Mouse (Mus musculus): Measurements from ENCODE around the gene Lhfpl2.
"Not testable (repeated sequence)": the region's sequence is repeated elsewhere in the genome, so short reads cannot be mapped to it uniquely, and the experiment has no call there.

Gene Lhfpl2

DNA sequence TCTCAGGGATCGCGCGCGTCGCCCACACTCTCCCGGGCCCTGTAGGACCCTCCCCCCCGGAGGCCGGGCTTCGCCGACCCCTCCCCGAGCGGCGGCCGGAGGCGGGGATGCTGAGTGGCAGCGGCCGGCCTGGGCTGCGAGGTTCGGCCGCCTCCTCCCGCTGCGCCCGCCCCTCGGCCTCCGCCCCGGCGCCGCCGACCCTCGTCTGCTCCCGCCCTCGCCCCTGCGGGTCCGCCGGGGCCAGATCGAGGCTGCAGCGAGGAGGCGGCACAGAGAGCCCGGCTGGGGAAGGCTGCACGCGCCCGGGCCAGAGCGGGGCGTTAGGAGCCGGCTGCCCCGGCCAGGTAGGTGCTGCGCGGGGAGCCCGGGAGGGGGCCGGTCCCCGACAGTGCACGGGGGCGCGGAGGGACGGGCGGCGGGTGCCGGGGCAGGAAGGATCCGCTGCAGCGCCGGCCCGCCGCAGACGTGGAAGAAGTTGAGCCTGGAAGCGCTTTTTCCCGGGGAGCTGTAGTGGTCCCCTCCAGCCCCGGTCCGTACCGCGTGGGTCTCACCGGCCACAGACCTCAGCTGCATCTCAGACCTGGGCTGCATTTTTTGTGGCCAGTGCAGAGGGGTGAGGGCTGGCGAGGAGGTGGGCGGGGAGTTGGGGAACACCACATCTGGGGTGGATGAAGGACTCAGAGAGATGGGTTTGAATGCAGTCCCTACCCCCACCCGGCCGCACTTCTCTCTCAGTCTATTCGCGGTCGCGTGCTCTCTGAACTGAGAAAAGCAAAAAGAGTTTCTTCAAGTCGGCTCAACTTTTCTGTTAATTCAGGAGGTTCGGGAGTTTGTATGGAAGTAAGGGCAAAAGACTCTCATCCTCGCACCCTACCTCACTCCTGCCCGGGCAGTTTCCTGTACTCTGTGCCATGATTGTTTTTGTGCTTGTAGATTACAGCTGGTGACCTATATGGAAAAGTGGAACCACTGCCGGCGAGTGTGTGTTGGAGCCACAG is at the start of gene Lhfpl2:
Lhfpl2 (plus strand) TSS at position 234 of the 998 bp plus-strand sequence.
- DNase-seq (ENCODE audit: low spot score) = peak; percentile 58

DNA sequence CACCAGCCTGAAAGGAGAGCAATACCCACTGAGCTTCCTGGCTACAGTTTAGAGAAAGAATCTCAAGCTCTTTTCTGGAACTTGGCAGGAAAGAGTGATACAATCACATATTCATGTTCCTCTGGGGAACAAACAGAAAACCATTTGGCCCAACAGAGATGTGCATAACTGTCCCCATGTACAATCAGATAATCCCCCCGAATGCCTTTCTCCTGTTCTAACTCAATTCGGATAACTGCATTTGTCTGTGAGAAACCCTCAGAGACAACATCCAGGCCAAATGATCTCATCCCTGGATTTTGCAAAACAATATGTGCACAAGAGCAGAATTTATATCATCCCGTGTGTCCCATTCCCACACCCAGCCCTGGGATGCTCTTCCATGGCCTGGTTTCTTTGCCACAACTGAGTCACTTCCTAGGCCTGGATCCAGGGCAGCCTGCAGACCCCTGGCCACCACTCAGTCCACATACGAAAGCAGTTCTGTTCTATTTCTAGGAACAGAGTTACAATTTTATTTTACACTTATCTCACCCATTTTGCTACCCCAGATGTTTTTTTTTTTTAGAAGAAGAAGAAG is 45.5 kb upstream of the Lhfpl2 start:
- DNase-seq (ENCODE audit: low spot score) = no peak

DNA sequence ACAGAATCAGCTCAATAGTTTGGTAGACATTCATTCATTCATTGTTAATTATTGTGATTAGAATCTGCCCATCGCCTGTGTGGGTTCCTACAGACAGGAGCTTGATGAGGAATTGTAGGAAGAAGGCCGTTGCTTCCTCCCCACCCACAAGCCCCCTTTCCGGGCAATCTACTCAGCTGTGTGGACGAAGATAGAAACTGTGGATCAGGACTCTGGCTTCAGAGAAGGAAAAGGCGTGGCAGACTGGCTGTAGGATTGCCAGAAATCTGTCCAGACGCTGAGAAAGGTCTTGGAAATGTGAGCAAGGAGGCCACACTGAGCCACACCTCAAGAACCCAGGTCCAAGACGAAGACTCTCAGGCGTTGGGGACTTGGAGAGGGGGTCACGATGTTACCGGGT is 43.6 kb upstream of the Lhfpl2 start:
- no peak for DNase-seq (ENCODE audit: low spot score)

DNA sequence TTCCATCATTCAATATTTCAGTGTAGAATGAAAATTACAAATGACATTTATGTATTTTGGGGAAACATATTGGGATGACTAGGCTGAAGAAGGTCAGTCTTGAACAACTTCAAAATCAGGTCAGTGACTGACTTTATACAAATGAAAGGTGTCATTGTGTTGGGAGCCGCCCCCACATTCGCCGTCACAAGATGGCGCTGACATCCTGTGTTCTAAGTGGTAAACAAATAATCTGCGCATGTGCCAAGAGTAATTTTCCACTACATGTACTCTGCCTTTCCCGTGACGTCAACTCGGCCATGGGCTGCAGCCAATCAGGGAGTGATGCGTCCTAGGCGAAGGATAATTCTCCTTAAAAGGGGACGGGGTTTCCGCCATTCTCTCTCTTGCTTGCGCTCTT is 33.0 kb upstream of the Lhfpl2 start:
- DNase-seq (ENCODE audit: low spot score) = not testable (repeated sequence)

DNA sequence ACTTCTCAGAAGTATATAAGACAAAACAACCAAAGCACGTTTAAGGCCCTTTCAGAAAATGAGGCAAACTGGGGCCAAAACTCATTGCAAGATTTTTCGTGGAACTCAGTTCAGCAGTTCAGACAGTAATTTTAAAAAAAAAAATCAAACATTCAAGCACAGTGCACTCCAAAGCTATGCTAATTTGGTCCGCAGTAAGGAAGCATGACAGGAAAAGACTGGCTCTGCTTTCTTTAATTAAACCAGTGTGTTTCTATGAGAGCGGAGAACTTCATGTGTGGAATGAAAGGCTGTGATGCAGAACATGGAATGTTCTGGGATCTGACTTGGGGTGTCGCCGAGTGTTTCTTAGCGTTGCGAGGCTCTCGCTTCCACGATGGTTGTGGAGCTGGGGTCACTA is 28.4 kb upstream of the Lhfpl2 start:
- no peak for DNase-seq (ENCODE audit: low spot score)

DNA sequence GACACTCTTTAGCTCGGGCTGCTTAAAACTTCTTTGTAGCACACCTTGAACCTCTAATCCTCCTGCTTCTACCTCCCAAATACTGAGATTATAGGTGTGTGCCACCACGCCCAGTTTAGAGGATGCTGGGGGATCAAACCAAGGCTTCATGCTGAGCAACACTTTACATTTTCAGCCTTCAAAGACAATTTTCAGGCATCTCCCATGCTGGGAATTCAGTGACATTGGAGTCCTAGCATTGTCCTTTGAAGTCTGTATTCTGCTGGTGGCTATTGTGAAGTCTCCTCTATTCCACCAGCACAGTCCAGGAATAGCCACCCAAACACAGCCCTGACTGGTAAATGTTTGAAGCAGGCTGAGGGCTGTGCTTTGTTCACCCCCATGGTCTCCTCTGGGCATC is 27.0 kb upstream of the Lhfpl2 start:
- DNase-seq (ENCODE audit: low spot score) = no peak

DNA sequence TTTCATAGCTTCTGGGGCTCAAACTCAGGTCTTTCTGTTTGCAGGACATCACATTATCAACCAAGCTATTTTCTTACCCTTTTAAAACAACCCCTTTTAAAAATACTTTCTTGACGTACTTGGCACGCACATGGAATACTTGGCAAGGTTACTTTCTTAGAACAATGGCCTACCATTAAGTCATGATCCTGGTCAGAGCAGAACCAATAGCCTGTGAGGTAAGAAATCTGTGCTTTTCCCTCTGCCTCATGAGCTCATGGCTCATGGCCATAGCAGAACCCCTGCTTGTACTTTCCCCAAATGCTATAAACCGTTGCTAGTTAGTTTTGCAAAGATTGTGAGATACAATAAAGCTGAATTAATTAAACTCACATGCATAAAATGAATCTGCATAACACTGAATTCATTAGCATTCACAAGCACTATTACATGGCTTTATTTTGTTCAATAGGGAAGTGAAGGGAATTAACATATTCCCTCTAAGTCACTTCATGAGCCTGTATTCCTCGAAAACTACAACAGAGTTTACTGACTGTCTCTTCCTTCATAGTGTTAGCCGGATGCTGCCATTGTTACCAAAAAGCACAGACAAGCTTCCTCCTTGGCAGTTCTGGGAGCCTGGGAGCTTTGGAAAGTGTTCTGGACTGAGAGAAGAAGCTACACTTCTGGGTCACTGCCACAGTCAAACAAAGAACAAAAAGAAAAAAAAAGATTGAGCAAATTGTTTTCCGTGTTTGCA is 20.1 kb upstream of the Lhfpl2 start:
- no peak for DNase-seq (ENCODE audit: low spot score)

DNA sequence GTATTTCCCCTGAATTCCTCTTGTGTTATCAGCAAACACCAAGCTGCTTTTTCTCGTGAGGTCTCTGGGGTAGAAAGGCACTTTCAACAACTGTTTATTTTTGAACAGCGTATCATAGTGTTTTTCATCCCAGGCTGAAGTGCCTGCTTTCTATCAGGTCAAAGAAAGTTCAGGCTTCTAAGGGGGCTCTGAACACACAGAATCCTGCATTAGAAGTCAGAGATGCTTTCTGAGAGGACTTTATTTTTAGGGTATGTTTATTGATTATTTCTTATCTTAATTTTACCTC is 19.6 kb upstream of the Lhfpl2 start:
- DNase-seq (ENCODE audit: low spot score) = no peak

DNA sequence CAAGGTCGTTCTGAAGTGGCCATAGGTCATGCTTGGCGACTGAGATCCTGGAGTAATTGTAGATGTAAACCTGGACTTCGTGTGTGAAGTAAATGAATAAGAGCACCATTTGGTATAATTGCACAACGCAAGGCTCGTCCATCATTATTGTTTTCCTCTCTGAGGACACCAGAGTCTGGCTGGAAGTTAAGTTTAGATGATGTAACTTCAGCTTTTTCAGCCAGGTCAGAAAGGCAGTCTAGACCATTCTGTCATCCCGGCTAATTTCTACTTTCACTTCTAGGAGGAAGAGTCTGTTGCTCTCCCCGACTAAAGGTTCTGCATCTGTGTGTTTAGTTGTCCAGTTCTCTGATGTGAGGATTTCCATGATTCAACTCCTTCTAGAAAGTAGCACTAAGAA is 7.6 kb upstream of the Lhfpl2 start:
- DNase-seq (ENCODE audit: low spot score) = no peak

DNA sequence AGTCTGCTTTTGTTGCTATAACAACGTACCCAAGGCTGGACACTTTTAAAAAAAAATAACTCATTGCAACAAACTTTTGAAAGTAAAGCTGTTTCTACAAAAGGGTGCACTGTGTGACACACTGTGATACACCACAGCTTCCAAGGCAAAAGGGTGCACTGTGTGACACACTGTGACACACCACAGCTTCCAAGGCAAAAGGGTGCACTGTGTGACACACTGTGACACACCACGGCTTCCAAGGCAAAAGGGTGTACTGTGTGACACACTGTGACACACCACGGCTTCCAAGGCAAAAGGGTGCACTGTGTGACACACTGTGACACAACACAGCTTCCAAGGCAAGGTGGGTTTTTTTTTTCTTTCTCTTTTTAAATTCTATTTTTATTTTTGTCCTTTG is 6.8 kb upstream of the Lhfpl2 start:
- no peak for DNase-seq (ENCODE audit: low spot score)

DNA sequence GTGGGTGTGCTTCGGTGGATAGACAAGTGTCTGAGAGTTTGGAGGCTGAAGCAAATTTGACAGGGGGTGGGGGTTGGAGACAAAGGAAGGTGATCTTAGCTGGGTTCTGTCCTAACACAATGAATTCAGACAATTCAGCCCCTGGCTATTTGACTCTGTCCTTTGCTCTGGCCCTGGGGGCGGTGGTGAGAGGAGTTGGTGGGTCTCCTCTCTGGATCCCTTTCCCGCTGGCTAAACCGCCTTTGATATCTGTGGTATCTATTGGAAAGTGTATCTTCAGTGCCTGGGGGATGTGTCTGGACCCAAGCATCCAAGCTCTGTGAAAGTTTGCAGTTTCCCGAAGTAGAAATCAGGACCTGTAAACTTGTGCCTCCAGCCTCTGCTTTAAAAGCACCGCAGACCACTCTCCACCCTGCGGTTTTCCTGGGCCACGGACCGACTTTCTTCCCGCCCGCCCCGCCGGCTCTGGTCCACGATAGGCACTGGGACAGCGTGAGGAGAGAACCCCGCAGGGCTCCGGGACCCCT is 497 bp upstream of the Lhfpl2 start:
- DNase-seq (ENCODE audit: low spot score) = no peak

DNA sequence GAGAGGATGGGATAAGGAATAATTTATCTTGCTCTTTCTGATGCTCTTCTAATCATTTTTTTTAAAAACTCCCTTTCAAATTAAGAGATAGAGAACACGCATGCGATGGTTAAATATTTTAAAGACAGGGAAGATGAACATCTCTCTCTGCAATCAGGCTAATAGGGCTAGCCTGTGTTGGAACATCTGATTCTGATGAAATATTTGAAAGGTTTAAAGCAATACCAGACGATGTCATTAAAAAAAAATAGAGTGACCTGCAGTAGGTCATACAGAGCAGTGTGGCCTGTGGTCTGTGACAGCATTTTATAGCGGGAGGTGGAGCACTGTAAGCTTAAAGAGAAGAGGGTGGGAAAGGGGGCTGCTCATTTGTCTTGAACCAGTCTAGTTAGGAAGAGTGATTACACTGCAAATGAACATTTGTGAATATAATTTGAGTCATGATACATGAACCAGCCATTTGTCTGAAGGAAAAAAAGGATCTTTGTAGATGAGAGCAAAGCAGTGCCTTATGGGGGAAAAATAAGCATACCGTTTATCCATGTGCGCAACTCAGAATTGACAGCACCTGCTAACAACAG is 1.1 kb downstream of the Lhfpl2 start:
- DNase-seq (ENCODE audit: low spot score) = no peak

DNA sequence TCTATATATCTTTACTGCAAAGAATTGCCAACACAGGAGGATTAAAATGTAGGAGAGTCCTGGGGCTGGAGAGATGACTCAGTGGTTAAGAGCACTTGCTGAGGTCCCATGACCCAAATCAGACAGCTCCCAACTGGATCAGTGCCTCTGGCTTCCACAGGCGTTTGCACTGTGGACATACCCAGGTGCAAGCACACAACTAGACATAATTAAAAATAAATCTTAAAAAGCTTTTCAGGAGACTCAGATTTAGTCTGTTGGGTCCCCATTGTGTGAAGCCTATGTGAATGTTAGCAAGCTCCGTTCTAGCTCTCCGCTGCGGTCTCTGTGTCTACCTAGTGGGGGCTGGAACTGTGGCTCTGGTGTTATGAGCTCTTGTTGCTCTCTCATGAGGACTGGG is 1.8 kb downstream of the Lhfpl2 start:
- DNase-seq (ENCODE audit: low spot score) = no peak

DNA sequence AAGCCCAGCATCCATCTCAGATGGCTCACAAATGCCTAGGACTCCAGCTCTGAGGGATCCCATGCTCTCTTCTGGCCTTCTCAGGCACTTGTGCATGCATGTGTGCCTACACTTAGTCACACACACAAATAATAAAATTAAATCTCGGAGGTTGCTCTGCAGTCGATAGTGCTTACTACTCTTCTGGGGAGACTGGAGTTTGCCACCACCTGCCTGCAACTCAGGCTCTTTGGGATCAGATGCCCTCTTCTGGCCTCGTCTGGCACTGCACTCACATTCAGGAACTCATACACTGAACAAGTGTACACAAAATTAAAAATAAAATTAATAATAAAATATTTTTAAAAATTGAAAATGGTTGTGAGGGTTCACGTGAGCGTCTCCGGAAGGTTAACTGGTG is 2.2 kb downstream of the Lhfpl2 start:
- no peak for DNase-seq (ENCODE audit: low spot score)

DNA sequence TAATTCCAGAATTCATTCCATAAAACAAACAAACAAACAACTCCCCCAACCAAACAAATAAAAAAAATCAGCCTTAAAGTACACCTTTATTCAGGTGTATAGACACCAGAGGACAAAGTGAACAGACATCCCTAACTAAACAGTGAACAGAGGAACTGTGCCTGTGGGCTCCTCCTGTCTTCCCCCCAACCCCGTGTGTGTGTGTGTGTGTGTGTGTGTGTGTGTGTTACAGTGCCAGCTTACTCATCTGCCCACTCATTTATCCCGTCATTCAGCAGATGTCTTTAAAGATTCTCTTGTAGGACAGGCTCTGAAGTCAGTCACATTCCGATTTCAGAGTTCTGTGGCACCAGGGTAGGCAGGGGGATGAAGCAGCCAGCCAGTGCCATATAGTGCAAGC is 2.9 kb downstream of the Lhfpl2 start:
- no peak for DNase-seq (ENCODE audit: low spot score)

DNA sequence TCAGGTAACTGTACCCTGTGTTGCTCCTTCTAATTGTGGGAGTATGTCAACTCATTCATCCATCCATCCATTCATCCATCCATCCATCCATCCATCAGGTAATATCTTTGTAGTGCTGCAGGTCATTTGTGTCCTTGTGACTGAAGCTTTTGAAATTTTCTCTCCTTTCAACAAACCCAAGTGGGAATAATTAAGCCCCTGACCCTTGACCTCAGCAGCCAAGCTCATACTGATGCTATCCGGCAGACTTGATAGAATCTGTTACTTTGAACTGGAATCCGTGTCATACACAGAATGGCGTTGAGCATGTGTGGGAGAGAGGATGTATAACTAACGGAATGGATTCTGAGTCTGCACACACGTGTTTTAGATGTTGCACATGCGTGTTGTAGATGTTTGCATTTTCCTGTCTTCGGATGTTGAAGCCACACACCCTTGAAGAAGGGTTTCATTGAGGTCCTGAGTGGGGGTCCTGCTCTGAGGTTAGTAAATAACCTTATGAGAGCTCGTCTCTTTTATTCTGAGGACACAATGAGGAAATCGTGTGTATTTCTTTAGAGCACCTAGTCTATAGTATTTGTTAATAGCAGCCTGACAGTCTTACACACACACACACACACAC is 3.8 kb downstream of the Lhfpl2 start:
- no peak for DNase-seq (ENCODE audit: low spot score)

DNA sequence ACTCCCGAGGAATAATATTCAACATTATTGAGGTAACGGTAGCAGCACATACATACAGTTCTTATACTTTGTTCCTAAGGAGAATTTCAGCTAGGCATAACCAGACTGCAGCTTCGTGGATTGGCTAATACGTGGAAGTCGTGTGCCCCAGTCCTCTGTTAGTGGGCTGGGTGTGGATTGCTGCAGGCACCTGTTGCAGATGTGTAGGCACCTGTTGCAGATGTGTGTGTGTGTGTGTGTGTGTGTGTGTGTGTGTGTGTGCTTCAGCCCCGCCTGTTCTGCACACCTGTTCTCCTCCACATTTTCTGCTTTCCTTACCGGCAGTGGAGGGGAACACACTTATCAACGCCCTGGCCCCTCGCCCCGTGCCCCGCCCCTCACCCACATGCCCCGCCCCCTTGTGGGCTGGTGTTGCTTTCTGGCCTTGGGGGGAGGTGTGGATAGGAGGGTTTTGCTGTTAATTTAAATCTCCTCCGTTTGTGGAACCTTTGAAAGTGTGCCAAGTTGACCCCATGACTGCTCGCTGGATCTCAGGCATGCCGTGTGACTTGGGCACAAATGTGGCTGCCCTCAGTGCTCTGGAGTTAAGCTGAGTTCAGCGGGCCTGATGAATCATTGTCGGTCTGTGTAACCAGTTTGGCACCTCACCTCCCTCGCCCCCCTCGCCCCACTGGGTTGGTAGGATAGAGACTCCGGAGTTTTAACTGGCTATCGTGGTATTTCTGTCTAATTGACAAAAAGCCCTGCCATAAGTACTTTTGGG is 4.9 kb downstream of the Lhfpl2 start:
- no peak for DNase-seq (ENCODE audit: low spot score)

DNA sequence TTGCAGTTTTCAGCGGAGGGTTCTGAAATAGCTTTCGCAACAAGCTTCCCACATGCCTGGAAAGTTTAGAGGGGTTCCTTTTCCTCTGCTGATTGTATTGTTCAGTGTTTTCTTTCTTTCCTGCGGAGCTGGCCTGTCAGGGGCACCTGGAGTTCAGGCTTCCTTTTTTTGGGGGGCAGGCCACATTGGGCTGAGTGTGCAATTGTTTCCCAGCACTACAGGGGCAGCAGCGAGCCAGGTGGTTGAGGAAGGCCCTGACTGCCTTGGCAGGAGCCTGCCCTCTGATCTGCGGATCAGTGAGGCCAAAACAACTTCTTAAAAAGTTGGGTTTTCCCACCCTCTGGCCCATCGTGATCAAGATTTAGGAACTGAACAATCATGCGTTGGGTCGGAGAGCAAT is 5.6 kb downstream of the Lhfpl2 start:
- DNase-seq (ENCODE audit: low spot score) = no peak

DNA sequence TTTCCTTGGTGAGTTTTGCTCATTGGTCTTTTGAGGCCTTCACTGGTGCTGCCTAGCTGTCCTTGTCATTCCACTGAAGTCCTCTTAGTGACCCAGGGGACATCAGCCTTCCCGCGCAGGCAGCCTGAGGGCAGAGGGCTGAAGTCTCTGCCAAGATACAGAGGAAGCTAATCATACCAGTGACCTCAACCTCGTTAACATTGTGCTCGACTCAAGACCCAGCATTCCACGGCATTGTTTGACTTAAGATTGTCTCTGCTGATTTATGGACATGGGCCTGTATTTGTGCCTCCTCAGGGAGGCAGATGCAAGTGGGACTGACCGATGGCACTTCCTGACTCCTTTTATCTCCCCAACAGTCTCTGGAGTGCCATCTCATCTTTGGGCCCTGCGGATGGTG is 7.0 kb downstream of the Lhfpl2 start:
- DNase-seq (ENCODE audit: low spot score) = no peak

DNA sequence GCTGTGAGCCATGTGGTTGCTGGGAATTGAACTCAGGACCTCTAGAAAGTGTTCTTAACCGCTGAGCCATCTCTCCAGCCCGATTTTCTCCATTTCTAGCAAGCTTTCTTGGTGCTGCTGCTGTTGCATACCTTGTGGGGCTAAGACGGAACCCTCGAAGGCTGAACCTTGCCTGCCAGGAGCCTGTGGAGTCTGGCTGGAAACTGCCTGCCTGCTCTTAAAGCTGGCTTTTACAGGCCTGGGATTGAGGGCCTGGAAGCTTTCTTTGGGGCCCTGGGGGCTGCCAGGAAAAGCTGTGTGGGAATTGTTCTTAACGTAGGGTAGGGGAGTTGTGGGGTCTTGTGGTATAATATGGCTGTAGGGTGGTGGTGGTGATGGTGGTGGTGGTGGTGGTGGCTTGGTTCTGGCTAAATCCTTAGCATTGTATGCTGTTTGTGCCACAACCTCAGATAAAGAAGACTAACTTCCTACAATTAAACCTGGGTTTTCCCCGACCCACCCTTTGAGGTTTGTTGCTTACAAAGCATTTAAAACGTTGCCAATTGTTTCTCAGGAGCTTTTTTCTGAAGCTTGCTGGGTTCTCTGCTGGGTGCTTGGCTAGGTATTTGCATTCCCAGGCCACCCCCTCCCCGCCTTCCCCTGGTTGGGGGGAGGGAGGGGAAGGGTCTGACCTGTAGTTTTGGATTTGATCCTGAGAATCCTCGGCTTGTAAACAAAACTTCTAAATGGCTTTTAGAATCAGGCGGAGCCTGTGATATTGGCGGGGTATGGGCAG is 7.9 kb downstream of the Lhfpl2 start:
- DNase-seq (ENCODE audit: low spot score) = no peak
